Mouse (Mus musculus): ENCODE measurements around the gene Msi2.

- TF ChIP-seq CTCF (conservative IDR thresholded peaks at IDR 0.05; ENCODE audit: low read length) = no peak
- TF ChIP-seq POU5F1 (IDR thresholded peaks at IDR 0.05; ENCODE audit: borderline replicate concordance, low read length) = no peak
These were observed 120.0 kb downstream of the Msi2 start for GRCm38 (mm10) chr11:88598150-88598847.

Measured in E14TG2a.4 (cell line).